Comparison of ENCODE assay signal across 9 mouse cellular contexts in genomic region chr5:112825091-112825794, GRCm38 (mm10).
A peak's percentile ranks its signal among the peaks of the same experiment; 100 is the strongest.
DNase-seq lines count a peak whose midpoint lies in the region; ATAC-seq and TF ChIP-seq lines count a peak whose summit lies in the region.
"Had no signal": no experiment of that assay in that cellular context is flagged by ENCODE, and none has a peak within 500 bp of the region (broad histone marks: within the 10 kb centered on the region; RNA-seq: fewer than 3 reads in every experiment).

No protein-coding gene starts in this region.

- no peak for ATAC-seq in liver, postnatal 0 days

- no peak for TF ChIP-seq CTCF in liver, postnatal 0 days (IDR thresholded peaks at IDR 0.05; ENCODE audit: low read depth)

- H3K36me3 ChIP-seq in liver, postnatal 0 days (replicated peaks; ENCODE audit: insufficient read depth, low read length), result no peaks in the 10 kb centered on the region

- H3K4me1 ChIP-seq in liver, postnatal 0 days (ENCODE audit: insufficient read depth), result no peaks in the 10 kb centered on the region

- peak; percentile 37 to 38 for DNase-seq in cerebellum, postnatal 14 days
- no peak for DNase-seq in cerebellum, adult 8-10 months
- DNase-seq in right cerebral cortex, adult 18-20 months, result peak; percentile 29
- DNase-seq in right cerebral cortex, postnatal 25 days, result no peak
- DNase-seq in left cerebral cortex, postnatal 36 days (ENCODE audit: low spot score in 2 of 2), result peak; percentile 14 to 30
- DNase-seq in ovary, postnatal 14 days (ENCODE audit: low spot score), result no peak
- DNase-seq in testis, postnatal 10 days (ENCODE audit: low spot score), result no peak
- DNase-seq in liver, postnatal 0 days, result no peak

- no peaks in the 10 kb centered on the region for H3K27me3 ChIP-seq in liver, postnatal 0 days (ENCODE audit: insufficient read depth, low read length)

- no peak overlapping the region for H3K4me2 ChIP-seq in liver, postnatal 0 days (ENCODE audit: low read depth, low read length)

- no peak overlapping the region for H3K9ac ChIP-seq in liver, postnatal 0 days (replicated peaks)

- H3K4me3 ChIP-seq in liver, postnatal 0 days (ENCODE audit: low read depth, low read length), result no peak overlapping the region
- H3K4me3 ChIP-seq: myocyte had no signal

- 68% methylated on average over 12 of the region's 12 CpGs for WGBS in liver, postnatal 0 days (ENCODE audit: insufficient replicate concordance)

- H3K9me3 ChIP-seq in liver, postnatal 0 days (ENCODE audit: low read length), result no peaks in the 10 kb centered on the region

- H3K27ac ChIP-seq in liver, postnatal 0 days (ENCODE audit: low read depth), result no peak overlapping the region

- intact Hi-C loops in left cerebral cortex, postnatal 36 days (cut with DNase I), result no loop called here

- TF ChIP-seq EP300 in liver, postnatal 0 days (IDR thresholded peaks at IDR 0.05; ENCODE audit: low read depth), result no peak

Comparison
In these comparisons a context has a peak if more than half of its experiments do, and no peak if none do; other contexts are left out.
1. DNase-seq: peak in cerebellum, postnatal 14 days (2 of 2), right cerebral cortex, adult 18-20 months (single experiment) and left cerebral cortex, postnatal 36 days (2 of 2); none in cerebellum, adult 8-10 months (single experiment), right cerebral cortex, postnatal 25 days (single experiment), ovary, postnatal 14 days (single experiment), testis, postnatal 10 days (single experiment) and liver, postnatal 0 days (single experiment).